Mouse (Mus musculus) heart, embryonic 12.5 days (tissue): ENCODE results near the gene Fto. TPM values are rescaled to one million over a fixed set of nuclear protein-coding genes. Genes with fewer than 3 reads are reported as not detected.

Source experiments
- ATAC-seq: fragments of 200-750 bp; cut with Nextera tagmentation; 2 replicates; pipeline ENCODE4 v1.8.0; 2017; ENCODE audit warnings: moderate TSS enrichment, moderate library complexity; ENCODE audit not compliant: insufficient number of reproducible peaks, low FRiP score
- H3K27ac ChIP-seq: fragments of 300-500 bp; sonication (generic); 2 replicates; pipeline ENCODE4 v1.5.1; 2016; ENCODE audit warnings: mild to moderate bottlenecking, moderate library complexity; ENCODE audit not compliant: poor library complexity, severe bottlenecking
- H3K27me3 ChIP-seq: fragments of 300-500 bp; sonication (generic); replicated peaks from 2 replicates; pipeline ENCODE4 v1.6.1; 2016; ENCODE audit warnings: mild to moderate bottlenecking, moderate library complexity
- H3K36me3 ChIP-seq: fragments of 300-500 bp; sonication (generic); 2 replicates; pipeline ENCODE4 v1.6.1; 2016; ENCODE audit warnings: mild to moderate bottlenecking, moderate library complexity
- H3K4me1 ChIP-seq: fragments of 300-500 bp; sonication (generic); replicated peaks from 2 replicates; pipeline ENCODE4 v1.6.1; 2016; ENCODE audit warnings: mild to moderate bottlenecking
- H3K4me2 ChIP-seq: fragments of 300-500 bp; sonication (generic); 2 replicates; pipeline ENCODE4 v1.6.1; 2016; ENCODE audit warnings: mild to moderate bottlenecking, moderate library complexity
- H3K4me3 ChIP-seq: fragments of 300-500 bp; sonication (generic); 2 replicates; pipeline ENCODE4 v1.5.1; 2016; ENCODE audit warnings: mild to moderate bottlenecking
- H3K9ac ChIP-seq: fragments of 300-500 bp; sonication (generic); 2 replicates; pipeline ENCODE4 v1.6.1; 2016; ENCODE audit warnings: mild to moderate bottlenecking, moderate library complexity
- H3K9me3 ChIP-seq: fragments of 300-500 bp; sonication (generic); replicated peaks from 2 replicates; pipeline ENCODE4 v1.6.1; 2016; ENCODE audit warnings: mild to moderate bottlenecking, moderate library complexity
- whole genome bisulfite sequencing: fragments of 180-500 bp; shearing (Covaris S2); methylation state at CpG from one replicate; pipeline ENCODE4 v1.1.7; 2016; 5-methylcytosine and 5-hydroxymethylcytosine counted together
- polyA plus RNA-seq: library from polyadenylated mRNA; unstranded; fragments of >200 nt; fragmentation: Nextera tagmentation; extraction: Ambion mirVana; gene quantifications from 2 replicates; pipeline ENCODE4 v1.2.1, GENCODE M21; 2016

Fto gene
- polyA plus RNA-seq, 1 experiment from 2014 or later, result 76.6 TPM

- peaks cover 65% of the 10 kb centered on the region for H3K4me1 ChIP-seq
Measured at GRCm38 (mm10) chr8:91714733-91715132, 401.4 kb downstream of the Fto start.

GRCm38 (mm10) chr8:91715387-91716085, 402.2 kb downstream of the Fto start:
- peak overlapping the region; percentile 42 for H3K4me2 ChIP-seq
- H3K4me1 ChIP-seq, result peaks cover 58% of the 10 kb centered on the region
- peak; percentile 71 for ATAC-seq
- no peaks in the 10 kb centered on the region for H3K9me3 ChIP-seq
- peak overlapping the region; percentile 84 for H3K27ac ChIP-seq
- no peak overlapping the region for H3K4me3 ChIP-seq
- 25% methylated on average over 8 of the region's 8 CpGs for WGBS
- no peaks in the 10 kb centered on the region for H3K27me3 ChIP-seq
- H3K9ac ChIP-seq, result no peak overlapping the region
- no peaks in the 10 kb centered on the region for H3K36me3 ChIP-seq

More at GRCm38 (mm10) chr8:91714733-91715132, 401.4 kb downstream of the Fto start:
- Histone ChIP-seq H3K27ac (peak overlapping the region; percentile 51), H3K4me2 (peak overlapping the region; percentile 8; the same call in 1 of the 2 replicates), H3K27me3 (no peaks in the 10 kb centered on the region), H3K9me3 (no peaks in the 10 kb centered on the region), H3K4me3 (no peak overlapping the region), H3K36me3 (no peaks in the 10 kb centered on the region), H3K9ac (0 out of 2 replicates have a peak overlapping the region, but pooled peaks have one; percentile 8)
- 74% methylated on average over 7 of the region's 7 CpGs for WGBS
- no peak for ATAC-seq

Other genes starting within 250 kb of the Fto start
- gene Rbl2, start 243.5 kb upstream of the Fto start, polyA plus RNA-seq, result 18.5 and 21.1 TPM in 2 replicates
- 40.2 and 42.0 TPM in 2 replicates for gene Aktip, start 113.5 kb upstream of the Fto start, polyA plus RNA-seq
- gene Rpgrip1l, start 263 bp upstream of the Fto start, polyA plus RNA-seq, result 8.2 and 9.1 TPM in 2 replicates